Mouse (Mus musculus): Measurements from ENCODE around the gene Sf1. TPM values are rescaled to one million over a fixed set of nuclear protein-coding genes. Genes with fewer than 3 reads are reported as not detected.

The Sf1 gene
- polyA plus RNA-seq, 1 experiment from 2014 or later, result 81.4 TPM

DNA sequence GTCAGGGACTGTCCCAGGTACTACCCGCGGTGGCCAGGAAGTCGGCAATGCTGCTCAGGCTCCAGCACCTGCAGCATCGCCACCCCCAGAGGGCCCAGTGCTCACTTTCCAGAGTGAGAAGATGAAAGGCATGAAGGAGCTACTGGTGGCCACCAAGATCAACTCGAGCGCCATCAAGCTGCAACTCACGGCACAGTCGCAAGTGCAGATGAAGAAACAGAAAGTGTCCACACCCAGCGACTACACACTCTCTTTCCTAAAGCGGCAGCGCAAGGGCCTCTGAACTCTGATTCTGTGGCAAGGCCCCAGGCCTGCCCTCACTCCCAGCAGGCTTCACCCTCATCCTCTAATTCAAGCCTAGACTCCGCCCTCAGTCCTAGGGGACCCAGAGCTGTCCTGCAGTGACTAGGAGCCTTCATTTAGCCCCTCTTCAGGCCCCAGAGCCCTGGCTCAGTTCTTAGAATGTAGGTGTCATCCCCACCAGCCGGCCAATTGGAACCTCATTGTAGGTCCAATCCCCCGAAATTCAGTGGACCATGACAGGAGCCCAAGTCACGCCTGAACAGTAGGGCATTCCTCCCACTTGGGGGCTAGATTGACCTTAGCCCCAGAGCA lies 23.5 kb upstream of the Sf1 start:
- Histone ChIP-seq H3K4me1 (ENCODE audit: control insufficient read depth, insufficient read depth, low read depth, low read length) (peaks cover 29% of the 10 kb centered on the region), H3K4me2 (ENCODE audit: low read length) (no peak overlapping the region; the same call in 1 of the 2 replicates), H3K9ac (ENCODE audit: low read depth, low read length) (no peak overlapping the region), H3K4me3 (ENCODE audit: low read length) (0 out of 2 replicates have a peak overlapping the region, but pooled peaks have one; percentile 63), H3K9me3 (ENCODE audit: control insufficient read depth, low read length) (no peaks in the 10 kb centered on the region), H3K27ac (ENCODE audit: low read depth, low read length) (peak overlapping the region; percentile 20; the same call in 1 of the 2 replicates), H3K36me3 (ENCODE audit: control insufficient read depth, insufficient read depth, low read length) (peaks cover 48% of the 10 kb centered on the region), H3K27me3 (replicated peaks; ENCODE audit: control insufficient read depth, insufficient read depth, low read length) (no peaks in the 10 kb centered on the region)
- 76% methylated on average over 14 of the region's 15 CpGs for WGBS
- ATAC-seq, result no peak

DNA sequence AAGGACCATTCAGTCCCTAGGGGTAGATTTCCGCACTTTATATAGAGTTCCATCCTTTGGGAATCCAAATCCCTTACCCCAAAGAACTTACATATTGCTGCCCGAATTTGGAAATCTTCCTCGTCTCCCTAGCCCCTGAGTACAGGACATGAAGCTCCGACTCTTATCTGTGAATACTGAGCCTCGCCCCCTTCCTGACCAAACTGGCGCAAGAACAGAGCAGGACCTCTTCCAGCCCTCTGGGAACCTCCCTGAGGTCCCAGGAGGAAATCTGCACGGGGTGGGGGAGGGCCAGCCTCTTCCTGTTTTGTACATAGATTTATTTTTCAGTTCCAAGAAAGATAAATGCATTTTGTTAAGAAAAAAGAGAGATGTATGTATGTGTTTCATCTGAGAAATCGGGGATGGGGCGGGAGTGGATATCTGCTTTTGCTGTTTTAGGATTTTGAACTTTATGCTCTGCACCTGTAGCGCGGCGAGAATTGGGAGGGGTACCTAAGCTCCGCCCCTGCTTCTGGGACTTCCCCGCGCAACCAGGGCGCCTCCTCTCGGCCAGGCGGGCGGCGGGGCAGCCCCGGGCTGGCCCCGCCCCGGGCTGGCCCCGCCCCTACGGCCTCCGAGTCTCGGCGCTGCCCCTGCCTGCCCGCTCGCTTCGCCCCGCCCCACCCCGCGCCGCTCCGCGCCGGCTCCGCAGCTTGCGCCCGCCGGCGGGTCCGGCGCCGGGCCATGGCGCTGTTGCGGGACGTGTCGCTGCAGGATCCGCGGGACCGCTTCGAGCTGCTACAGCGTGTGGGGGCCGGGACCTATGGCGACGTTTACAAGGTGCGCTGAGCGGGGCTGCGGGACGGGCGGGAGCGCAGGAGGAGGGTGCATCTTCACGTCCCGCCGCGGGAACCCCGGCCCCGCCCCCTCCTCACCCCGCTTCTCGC lies 22.7 kb upstream of the Sf1 start, which contains the start of gene Map4k2:
Gene Map4k2, plus strand, starts transcription at position 612 of the 929 bp plus-strand sequence.
- Histone ChIP-seq H3K27me3 (replicated peaks; ENCODE audit: control insufficient read depth, insufficient read depth, low read length) (no peaks in the 10 kb centered on the region), H3K4me2 (ENCODE audit: low read length) (peak within 1 kb of the TSS; percentile 78), H3K9ac (ENCODE audit: low read depth, low read length) (peak within 1 kb of the TSS; percentile 78), H3K36me3 (ENCODE audit: control insufficient read depth, insufficient read depth, low read length) (peaks cover 56% of the 10 kb centered on the region), H3K9me3 (ENCODE audit: control insufficient read depth, low read length) (no peaks in the 10 kb centered on the region), H3K27ac (ENCODE audit: low read depth, low read length) (peak within 1 kb of the TSS; percentile 52; the same call in 1 of the 2 replicates), H3K4me1 (ENCODE audit: control insufficient read depth, insufficient read depth, low read depth, low read length) (peaks cover 29% of the 10 kb centered on the region), H3K4me3 (ENCODE audit: low read length) (peak within 1 kb of the TSS; percentile 63)
- peak; percentile 63 for ATAC-seq
- WGBS, result 11% methylated on average over 46 of the region's 72 CpGs

DNA sequence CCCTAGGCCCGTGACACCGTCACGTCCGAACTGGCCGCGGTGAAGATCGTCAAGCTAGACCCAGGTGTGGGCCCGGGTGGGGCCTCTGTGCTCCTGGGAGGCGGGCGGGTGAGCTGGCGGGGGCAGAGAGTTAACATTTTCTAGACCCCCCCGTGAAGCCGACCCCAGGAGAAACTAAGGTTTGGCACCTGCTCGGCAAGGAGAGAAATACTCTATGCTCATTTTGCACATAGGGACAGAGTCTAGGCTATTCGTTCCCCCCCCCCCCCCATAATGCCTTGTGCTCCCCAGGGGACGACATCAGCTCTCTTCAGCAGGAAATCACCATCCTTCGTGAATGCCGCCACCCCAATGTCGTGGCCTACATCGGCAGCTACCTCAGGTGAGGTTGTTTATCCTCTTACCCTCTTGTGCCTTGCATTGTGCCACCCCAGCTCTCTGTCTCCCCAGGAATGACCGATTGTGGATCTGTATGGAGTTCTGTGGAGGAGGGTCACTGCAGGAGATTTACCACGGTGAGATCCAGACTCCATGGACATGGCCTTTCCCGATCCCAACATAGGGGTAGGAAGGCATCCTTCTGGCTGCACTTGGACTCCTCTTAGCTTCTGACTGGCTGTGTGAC lies 21.9 kb upstream of the Sf1 start:
- ATAC-seq, result no peak
- H3K36me3 ChIP-seq (ENCODE audit: control insufficient read depth, insufficient read depth, low read length), result peaks cover 63% of the 10 kb centered on the region
- H3K9ac ChIP-seq (ENCODE audit: low read depth, low read length), result peak overlapping the region; percentile 78
- 18% methylated on average over 16 of the region's 23 CpGs for WGBS
- peaks cover 22% of the 10 kb centered on the region for H3K4me1 ChIP-seq (ENCODE audit: control insufficient read depth, insufficient read depth, low read depth, low read length)
- H3K4me2 ChIP-seq (ENCODE audit: low read length), result peak overlapping the region; percentile 78
- no peaks in the 10 kb centered on the region for H3K27me3 ChIP-seq (replicated peaks; ENCODE audit: control insufficient read depth, insufficient read depth, low read length)
- H3K4me3 ChIP-seq (ENCODE audit: low read length), result peak overlapping the region; percentile 63
- no peaks in the 10 kb centered on the region for H3K9me3 ChIP-seq (ENCODE audit: control insufficient read depth, low read length)
- peak overlapping the region; percentile 52; the same call in 1 of the 2 replicates for H3K27ac ChIP-seq (ENCODE audit: low read depth, low read length)

DNA sequence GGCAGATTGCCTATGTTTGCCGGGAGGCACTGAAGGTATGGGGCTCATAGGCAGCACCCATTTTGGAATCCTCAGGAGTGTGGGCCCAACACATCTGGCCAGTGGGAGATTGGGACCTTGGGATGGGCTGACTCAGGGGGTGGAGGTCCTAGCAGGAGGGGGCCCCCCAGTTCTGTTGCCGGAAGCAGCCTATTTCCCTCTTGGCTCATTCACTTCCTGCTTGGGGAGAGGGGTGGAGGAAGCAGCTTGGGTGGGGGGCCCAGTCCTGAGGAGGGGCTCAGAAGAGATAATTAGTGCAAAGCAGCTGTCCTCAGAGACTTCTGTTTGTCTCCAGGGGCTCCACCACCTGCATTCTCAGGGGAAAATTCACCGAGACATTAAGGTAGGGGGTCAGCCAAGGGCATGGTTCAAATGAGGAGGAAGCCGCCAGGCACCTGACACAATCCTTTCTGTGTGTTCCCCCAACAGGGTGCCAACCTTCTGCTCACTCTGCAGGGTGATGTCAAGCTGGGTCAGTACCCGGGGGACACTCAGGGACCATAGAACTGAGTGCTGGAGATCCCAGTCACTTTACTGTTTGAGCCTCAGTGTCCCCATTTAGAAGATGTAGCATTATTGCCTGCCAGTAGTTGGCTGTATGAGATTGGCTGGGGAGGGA lies 21.1 kb upstream of the Sf1 start:
- Histone ChIP-seq H3K9ac (ENCODE audit: low read depth, low read length) (no peak overlapping the region), H3K36me3 (ENCODE audit: control insufficient read depth, insufficient read depth, low read length) (peaks cover 66% of the 10 kb centered on the region), H3K27me3 (replicated peaks; ENCODE audit: control insufficient read depth, insufficient read depth, low read length) (no peaks in the 10 kb centered on the region), H3K9me3 (ENCODE audit: control insufficient read depth, low read length) (no peaks in the 10 kb centered on the region), H3K27ac (ENCODE audit: low read depth, low read length) (no peak overlapping the region), H3K4me1 (ENCODE audit: control insufficient read depth, insufficient read depth, low read depth, low read length) (peaks cover 13% of the 10 kb centered on the region), H3K4me3 (ENCODE audit: low read length) (peak overlapping the region; percentile 63; the same call in 1 of the 2 replicates), H3K4me2 (ENCODE audit: low read length) (peak overlapping the region; percentile 78; the same call in 1 of the 2 replicates)
- 79% methylated on average over 5 of the region's 5 CpGs for WGBS
- no peak for ATAC-seq

DNA sequence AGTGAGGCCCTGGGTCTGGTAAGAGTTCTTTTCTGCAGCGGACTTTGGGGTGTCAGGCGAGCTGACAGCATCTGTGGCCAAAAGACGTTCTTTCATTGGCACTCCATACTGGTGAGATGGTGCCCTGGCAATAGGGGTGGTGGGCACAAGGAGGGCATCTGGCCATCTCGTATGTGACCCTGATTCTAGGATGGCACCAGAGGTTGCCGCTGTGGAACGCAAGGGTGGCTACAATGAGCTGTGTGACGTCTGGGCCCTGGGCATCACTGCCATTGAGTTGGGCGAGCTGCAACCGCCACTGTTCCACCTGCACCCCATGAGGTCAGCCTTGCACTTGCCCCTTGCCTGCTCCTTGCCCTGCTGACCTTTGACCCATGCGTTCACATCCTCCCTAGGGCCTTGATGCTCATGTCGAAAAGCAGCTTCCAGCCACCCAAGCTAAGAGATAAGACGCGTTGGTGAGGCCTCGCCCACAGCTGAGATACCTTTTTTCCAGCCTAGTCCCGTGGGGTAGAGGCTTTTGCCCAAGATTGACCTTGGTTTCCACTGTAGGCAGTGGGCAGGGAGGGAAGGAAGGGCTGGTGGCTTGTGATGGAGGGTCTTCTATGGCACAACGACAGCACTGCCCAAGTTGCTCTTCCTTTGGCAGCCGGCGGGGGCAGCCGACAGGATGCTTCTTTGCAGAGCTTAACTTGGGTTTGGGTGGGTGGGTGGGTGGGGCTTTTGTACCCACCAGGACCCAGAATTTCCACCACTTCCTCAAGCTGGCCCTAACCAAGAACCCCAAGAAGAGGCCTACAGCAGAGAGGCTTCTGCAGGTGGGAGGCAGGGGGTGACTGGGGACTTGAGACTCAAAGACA lies 20.2 kb upstream of the Sf1 start:
- H3K27ac ChIP-seq (ENCODE audit: low read depth, low read length), result no peak overlapping the region
- peaks cover 12% of the 10 kb centered on the region for H3K4me1 ChIP-seq (ENCODE audit: control insufficient read depth, insufficient read depth, low read depth, low read length)
- WGBS, result 91% methylated on average over 19 of the region's 19 CpGs
- no peaks in the 10 kb centered on the region for H3K9me3 ChIP-seq (ENCODE audit: control insufficient read depth, low read length)
- H3K27me3 ChIP-seq (replicated peaks; ENCODE audit: control insufficient read depth, insufficient read depth, low read length), result no peaks in the 10 kb centered on the region
- no peak overlapping the region for H3K9ac ChIP-seq (ENCODE audit: low read depth, low read length)
- no peak overlapping the region for H3K4me3 ChIP-seq (ENCODE audit: low read length)
- no peak for ATAC-seq
- no peak overlapping the region for H3K4me2 ChIP-seq (ENCODE audit: low read length)
- peaks cover 61% of the 10 kb centered on the region for H3K36me3 ChIP-seq (ENCODE audit: control insufficient read depth, insufficient read depth, low read length)

DNA sequence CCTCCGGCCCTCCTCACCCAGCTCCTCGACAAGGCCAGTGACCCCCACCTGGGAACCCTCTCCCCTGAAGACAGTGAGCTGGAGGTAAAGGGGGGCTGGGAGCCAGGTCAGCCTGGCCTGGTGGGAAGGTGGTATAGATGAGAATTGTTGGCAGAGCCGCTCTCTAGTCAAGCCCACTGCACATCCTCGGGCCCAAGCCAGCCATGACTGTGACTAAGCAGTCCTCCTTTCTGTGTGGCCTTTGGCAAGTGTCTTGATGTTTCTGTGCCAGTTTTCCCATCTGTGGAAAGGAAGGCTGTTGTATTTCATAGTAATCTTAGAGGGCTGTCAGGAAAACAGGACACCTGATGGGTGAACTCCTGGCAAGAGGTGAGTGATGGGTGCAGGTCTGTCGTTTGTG lies 19.5 kb upstream of the Sf1 start:
- WGBS, result 82% methylated on average over 5 of the region's 5 CpGs
- Histone ChIP-seq H3K9ac (ENCODE audit: low read depth, low read length) (no peak overlapping the region), H3K4me3 (ENCODE audit: low read length) (no peak overlapping the region), H3K27ac (ENCODE audit: low read depth, low read length) (no peak overlapping the region), H3K4me2 (ENCODE audit: low read length) (no peak overlapping the region), H3K36me3 (ENCODE audit: control insufficient read depth, insufficient read depth, low read length) (peaks cover 54% of the 10 kb centered on the region), H3K4me1 (ENCODE audit: control insufficient read depth, insufficient read depth, low read depth, low read length) (peaks cover 12% of the 10 kb centered on the region), H3K9me3 (ENCODE audit: control insufficient read depth, low read length) (no peaks in the 10 kb centered on the region), H3K27me3 (replicated peaks; ENCODE audit: control insufficient read depth, insufficient read depth, low read length) (no peaks in the 10 kb centered on the region)
- no peak for ATAC-seq

DNA sequence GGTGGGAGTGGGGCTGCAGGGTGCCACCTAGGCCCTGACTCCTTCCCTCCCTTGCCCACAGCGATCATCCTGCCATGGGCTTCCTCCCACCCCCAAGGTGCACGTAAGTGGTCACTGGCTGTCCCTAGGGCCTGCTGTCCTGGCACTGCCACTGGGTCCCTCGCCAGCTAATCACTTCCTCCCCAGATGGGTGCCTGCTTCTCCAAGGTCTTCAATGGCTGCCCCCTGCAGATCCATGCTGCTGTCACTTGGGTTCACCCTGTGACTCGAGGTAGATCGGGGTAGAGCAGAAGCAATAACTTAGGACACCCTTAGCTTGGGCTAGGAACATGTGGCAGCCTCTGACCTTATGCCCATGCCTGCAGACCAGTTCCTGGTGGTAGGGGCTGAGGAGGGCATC lies 17.5 kb upstream of the Sf1 start:
- Histone ChIP-seq H3K9me3 (ENCODE audit: control insufficient read depth, low read length) (no peaks in the 10 kb centered on the region), H3K36me3 (ENCODE audit: control insufficient read depth, insufficient read depth, low read length) (peaks cover 42% of the 10 kb centered on the region), H3K4me2 (ENCODE audit: low read length) (no peak overlapping the region), H3K9ac (ENCODE audit: low read depth, low read length) (no peak overlapping the region), H3K4me3 (ENCODE audit: low read length) (no peak overlapping the region), H3K27me3 (replicated peaks; ENCODE audit: control insufficient read depth, insufficient read depth, low read length) (no peaks in the 10 kb centered on the region), H3K4me1 (ENCODE audit: control insufficient read depth, insufficient read depth, low read depth, low read length) (peaks cover 8% of the 10 kb centered on the region), H3K27ac (ENCODE audit: low read depth, low read length) (no peak overlapping the region)
- 90% methylated on average over 5 of the region's 5 CpGs for WGBS
- no peak for ATAC-seq

DNA sequence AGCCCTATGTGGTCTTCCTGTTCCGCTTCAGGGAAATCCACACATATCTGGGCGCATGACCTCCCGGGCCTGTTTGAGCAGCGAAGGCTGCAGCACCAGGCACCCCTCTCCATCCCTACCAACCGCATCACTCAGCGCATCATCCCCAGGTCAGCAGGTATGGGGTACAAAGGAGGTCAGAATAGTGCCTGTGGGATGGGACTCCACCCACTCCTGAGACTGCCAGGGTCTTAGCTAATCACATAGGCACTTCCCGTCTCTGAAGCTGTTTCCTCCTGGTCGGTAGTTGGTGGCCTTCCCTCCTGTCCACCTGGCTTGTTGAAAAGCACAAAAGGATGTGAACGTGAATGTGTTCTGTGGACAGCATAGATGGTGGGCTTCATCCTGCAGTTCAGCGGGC lies 16.8 kb upstream of the Sf1 start:
- H3K9me3 ChIP-seq (ENCODE audit: control insufficient read depth, low read length), result no peaks in the 10 kb centered on the region
- no peak overlapping the region for H3K4me3 ChIP-seq (ENCODE audit: low read length)
- peaks cover 2% of the 10 kb centered on the region for H3K4me1 ChIP-seq (ENCODE audit: control insufficient read depth, insufficient read depth, low read depth, low read length)
- H3K27ac ChIP-seq (ENCODE audit: low read depth, low read length), result no peak overlapping the region
- H3K36me3 ChIP-seq (ENCODE audit: control insufficient read depth, insufficient read depth, low read length), result peaks cover 42% of the 10 kb centered on the region
- no peak overlapping the region for H3K9ac ChIP-seq (ENCODE audit: low read depth, low read length)
- no peak overlapping the region for H3K4me2 ChIP-seq (ENCODE audit: low read length)
- no peak for ATAC-seq
- no peaks in the 10 kb centered on the region for H3K27me3 ChIP-seq (replicated peaks; ENCODE audit: control insufficient read depth, insufficient read depth, low read length)
- WGBS, result 88% methylated on average over 10 of the region's 10 CpGs
